Mouse (Mus musculus): Measurements from ENCODE around the gene Glrx.

Gene Glrx

DNA sequence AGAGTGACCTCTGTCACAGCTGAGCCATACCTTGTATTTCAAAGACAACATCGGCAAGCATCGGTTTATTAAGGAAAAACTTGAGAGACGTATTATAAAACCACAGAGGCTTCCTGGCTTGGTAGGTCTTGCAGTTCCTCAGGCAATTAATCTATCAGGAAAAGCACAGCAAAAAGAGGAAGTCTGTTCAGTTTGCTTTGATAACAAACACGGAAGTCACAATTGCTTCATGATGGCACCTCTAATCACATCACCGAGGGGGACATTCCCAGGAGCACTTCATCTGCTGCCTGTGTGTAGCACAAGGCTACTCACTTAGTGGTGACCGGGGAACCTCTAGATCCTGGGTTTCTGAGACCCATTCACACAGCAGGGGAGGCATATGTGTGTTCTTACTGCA lies 53.2 kb downstream of the Glrx start:
- DNase-seq: no peak

Data from cerebellum, adult 9-10 months (tissue).